Mouse (Mus musculus) limb, embryonic 14.5 days (tissue): ENCODE data around the gene Grxcr1. TPM values are rescaled to one million over a fixed set of nuclear protein-coding genes. Genes with fewer than 3 reads are reported as not detected.

ENCODE experiments used
- ATAC-seq: fragments of 200-750 bp; cut with Nextera tagmentation; 2 replicates; pipeline ENCODE4 v1.8.0; 2017; ENCODE audit warnings: low read depth, moderate number of reproducible peaks, moderate TSS enrichment; ENCODE audit not compliant: low FRiP score
- DNase-seq: peaks from one replicate; pipeline ENCODE4 v3.0.0-alpha.2; 2015; ENCODE audit warnings: low spot score
- H3K27ac ChIP-seq: fragments of 300-500 bp; sonication (generic); replicated peaks from 2 replicates; pipeline ENCODE4 v1.5.1; 2014; ENCODE audit warnings: low read depth, mild to moderate bottlenecking, low read length, moderate library complexity, mixed read lengths
- H3K27me3 ChIP-seq: fragments of 300-500 bp; sonication (generic); 2 replicates; pipeline ENCODE4 v1.6.1; 2014; ENCODE audit warnings: low read length, mixed read lengths; ENCODE audit not compliant: control insufficient read depth, insufficient read depth
- H3K36me3 ChIP-seq: fragments of 300-500 bp; sonication (generic); 2 replicates; pipeline ENCODE4 v1.6.1; 2014; ENCODE audit warnings: mild to moderate bottlenecking, low read length, moderate library complexity, mixed read lengths; ENCODE audit not compliant: control insufficient read depth, insufficient read depth
- H3K4me1 ChIP-seq: fragments of 300-500 bp; sonication (generic); 2 replicates; pipeline ENCODE4 v1.6.1; 2014; ENCODE audit warnings: antibody characterized with exemption, low read length, mixed read lengths; ENCODE audit not compliant: control insufficient read depth, insufficient read depth
- H3K4me2 ChIP-seq: fragments of 300-500 bp; sonication (generic); replicated peaks from 2 replicates; pipeline ENCODE4 v1.6.1; 2014; ENCODE audit warnings: low read depth, mild to moderate bottlenecking, low read length, moderate library complexity; ENCODE audit not compliant: severe bottlenecking
- H3K4me3 ChIP-seq: fragments of 300-500 bp; sonication (generic); replicated peaks from 2 replicates; pipeline ENCODE4 v1.5.1; 2014; ENCODE audit warnings: low read length
- H3K9ac ChIP-seq: fragments of 300-500 bp; sonication (generic); 2 replicates; pipeline ENCODE4 v1.6.1; 2014; ENCODE audit warnings: mild to moderate bottlenecking, low read depth, low read length, moderate library complexity; ENCODE audit not compliant: severe bottlenecking
- H3K9me3 ChIP-seq: fragments of 300-500 bp; sonication (generic); 2 replicates; pipeline ENCODE4 v1.6.1; 2016; ENCODE audit warnings: low read length; ENCODE audit not compliant: control insufficient read depth
- POLR2A ChIP-seq: fragments of 200-500 bp; IDR thresholded peaks from 2 replicates; pipeline ENCODE4 v1.8.0; 2012; ENCODE audit warnings: inconsistent platforms, mild to moderate bottlenecking, moderate library complexity, borderline replicate concordance; ENCODE audit not compliant: insufficient read depth, insufficient read length; ENCODE audit errors: extremely low read depth
- WGBS: fragments of 180-500 bp; shearing (Covaris S2); extraction: QIAGEN DNeasy Blood & Tissue Kit; methylation state at CpG from one replicate; pipeline ENCODE4 v1.1.7; 2014; 5-methylcytosine and 5-hydroxymethylcytosine counted together
- polyA plus RNA-seq, 2 experiments: library from polyadenylated mRNA; depleted of rRNA in 1 of 2; stranded (reverse) in 1 of 2; unstranded in 1 of 2; fragments of >200 nt; fragmentation: Nextera tagmentation in 1 of 2; extraction: Ambion mirVana in 1 of 2; gene quantifications; 2 replicates each; pipeline versions ENCODE4 v1.2.1 to v1.2.3; 2012 to 2014

The Grxcr1 gene
- polyA plus RNA-seq, 2 experiments: not detected

- DNase-seq (no peak), ATAC-seq (no peak)
- TF ChIP-seq POLR2A: no peak
- H3K36me3 ChIP-seq: no peaks in the 10 kb centered on the region
- H3K4me2 ChIP-seq: no peak overlapping the region
- H3K9me3 ChIP-seq: no peaks in the 10 kb centered on the region
- H3K27ac ChIP-seq: no peak overlapping the region
- H3K4me3 ChIP-seq: no peak overlapping the region
- no peaks in the 10 kb centered on the region for H3K4me1 ChIP-seq
- no peak overlapping the region for H3K9ac ChIP-seq
- no peaks in the 10 kb centered on the region for H3K27me3 ChIP-seq
- 59% methylated on average over 7 of the region's 7 CpGs for WGBS
Observed at GRCm38 (mm10) chr5:68086535-68087098, 55.0 kb downstream of the Grxcr1 start.

GRCm38 (mm10) chr5:68087174-68087573 is 55.5 kb downstream of the Grxcr1 start:
- Histone ChIP-seq H3K9ac (no peak overlapping the region), H3K4me3 (no peak overlapping the region), H3K27me3 (no peaks in the 10 kb centered on the region), H3K9me3 (no peaks in the 10 kb centered on the region), H3K4me1 (no peaks in the 10 kb centered on the region), H3K27ac (no peak overlapping the region), H3K4me2 (no peak overlapping the region), H3K36me3 (no peaks in the 10 kb centered on the region)
- ATAC-seq (no peak), DNase-seq (no peak)
- WGBS: 71% methylated on average over 3 of the region's 3 CpGs
- no peak for TF ChIP-seq POLR2A

GRCm38 (mm10) chr5:68093085-68093484 is 61.5 kb downstream of the Grxcr1 start:
- no peaks in the 10 kb centered on the region for H3K36me3 ChIP-seq
- H3K9ac ChIP-seq: no peak overlapping the region
- no peaks in the 10 kb centered on the region for H3K27me3 ChIP-seq
- WGBS: 87% methylated on average over 2 of the region's 2 CpGs
- no peak for TF ChIP-seq POLR2A
- no peak overlapping the region for H3K27ac ChIP-seq
- H3K4me1 ChIP-seq: no peaks in the 10 kb centered on the region
- H3K9me3 ChIP-seq: no peaks in the 10 kb centered on the region
- H3K4me3 ChIP-seq: no peak overlapping the region
- ATAC-seq: no peak
- no peak overlapping the region for H3K4me2 ChIP-seq
- DNase-seq: no peak

GRCm38 (mm10) chr5:68097665-68098624 is 66.3 kb downstream of the Grxcr1 start:
- no peaks in the 10 kb centered on the region for H3K4me1 ChIP-seq
- no peak for ATAC-seq
- WGBS: 86% methylated on average over 5 of the region's 5 CpGs

GRCm38 (mm10) chr5:68112430-68113036 is 80.9 kb downstream of the Grxcr1 start:
- peak; percentile 9 for DNase-seq

More at GRCm38 (mm10) chr5:68097665-68098624, 66.3 kb downstream of the Grxcr1 start:
- no peaks in the 10 kb centered on the region for H3K27me3 ChIP-seq
- H3K27ac ChIP-seq: no peak overlapping the region
- H3K4me3 ChIP-seq: no peak overlapping the region
- H3K9ac ChIP-seq: no peak overlapping the region
- no peaks in the 10 kb centered on the region for H3K36me3 ChIP-seq
- no peaks in the 10 kb centered on the region for H3K9me3 ChIP-seq
- DNase-seq: no peak
- no peak overlapping the region for H3K4me2 ChIP-seq
- TF ChIP-seq POLR2A: no peak

More at GRCm38 (mm10) chr5:68112430-68113036, 80.9 kb downstream of the Grxcr1 start:
- no peak overlapping the region for H3K9ac ChIP-seq
- no peak for ATAC-seq
- no peaks in the 10 kb centered on the region for H3K36me3 ChIP-seq
- TF ChIP-seq POLR2A: no peak
- no peak overlapping the region for H3K4me3 ChIP-seq
- H3K4me1 ChIP-seq: no peaks in the 10 kb centered on the region
- no peak overlapping the region for H3K27ac ChIP-seq
- WGBS: 64% methylated on average over 6 of the region's 6 CpGs
- H3K4me2 ChIP-seq: no peak overlapping the region
- no peaks in the 10 kb centered on the region for H3K27me3 ChIP-seq
- no peaks in the 10 kb centered on the region for H3K9me3 ChIP-seq
